Mouse (Mus musculus) megakaryocyte, embryonic 14.5 days (primary cell): ENCODE data around the gene Gm32742. TPM values are rescaled to one million over a fixed set of nuclear protein-coding genes. Genes with fewer than 3 reads are reported as not detected.
"Not testable (repeated sequence)": the region's sequence is repeated elsewhere in the genome, so short reads cannot be mapped to it uniquely, and the experiment has no call there.

ENCODE experiments used
- H3K27me3 ChIP-seq: replicated peaks from 2 replicates; pipeline ENCODE3; 2012; ENCODE audit warnings: inconsistent platforms
- H3K36me3 ChIP-seq: replicated peaks from 2 replicates; pipeline ENCODE3; 2012; ENCODE audit warnings: low read length, inconsistent platforms, mixed read lengths
- H3K4me1 ChIP-seq: 2 replicates; pipeline ENCODE4 v1.6.1; 2012; ENCODE audit warnings: inconsistent platforms
- H3K4me3 ChIP-seq: replicated peaks from 2 replicates; pipeline ENCODE3; 2012; ENCODE audit warnings: moderate library complexity, mild to moderate bottlenecking, inconsistent platforms
- H3K9me3 ChIP-seq: 2 replicates; pipeline ENCODE4 v1.6.1; 2012; ENCODE audit warnings: inconsistent platforms
- FLI1 ChIP-seq: IDR thresholded peaks from 2 replicates; pipeline ENCODE4 v1.6.1; 2012; ENCODE audit warnings: low read length, inconsistent platforms, mixed read lengths
- GATA1 ChIP-seq: IDR thresholded peaks from 3 replicates; pipeline ENCODE4 v1.6.1; 2012; ENCODE audit warnings: mixed read lengths, low read length, inconsistent platforms, borderline replicate concordance
- polyA plus RNA-seq: library from polyadenylated mRNA; stranded (reverse); fragments of >175 nt; gene quantifications from 2 replicates; pipeline ENCODE4 v1.2.3, GENCODE M21; 2012; ENCODE audit warnings: low replicate concordance; ENCODE audit not compliant: insufficient read depth

Gm32742 gene
- polyA plus RNA-seq, 1 experiment = 0.01 TPM

GRCm38 (mm10) chr9:51161771-51162388 is 3.4 kb downstream of the Gm32742 start:
- Histone ChIP-seq H3K36me3 (no peaks in the 10 kb centered on the region), H3K9me3 (no peaks in the 10 kb centered on the region), H3K4me3 (no peak overlapping the region), H3K27me3 (peaks cover 40% of the 10 kb centered on the region), H3K4me1 (peaks cover 22% of the 10 kb centered on the region)
- no peak for TF ChIP-seq FLI1
- no peak for TF ChIP-seq GATA1

- Histone ChIP-seq H3K36me3 (no peaks in the 10 kb centered on the region), H3K27me3 (peaks cover 41% of the 10 kb centered on the region), H3K4me1 (peaks cover 58% of the 10 kb centered on the region), H3K9me3 (no peaks in the 10 kb centered on the region), H3K4me3 (no peak overlapping the region)
- TF ChIP-seq FLI1 (no peak), GATA1 (no peak)
Observed at GRCm38 (mm10) chr9:51152079-51152752, 13.1 kb downstream of the Gm32742 start.

- peaks cover 49% of the 10 kb centered on the region for H3K27me3 ChIP-seq
- H3K36me3 ChIP-seq = no peaks in the 10 kb centered on the region
- peaks cover 16% of the 10 kb centered on the region for H3K4me1 ChIP-seq
- no peak for TF ChIP-seq FLI1
- no peak for TF ChIP-seq GATA1
- peaks cover 14% of the 10 kb centered on the region for H3K9me3 ChIP-seq
- H3K4me3 ChIP-seq = no peak overlapping the region
Observed at GRCm38 (mm10) chr9:51147294-51147693, 18.0 kb downstream of the Gm32742 start.

- TF ChIP-seq FLI1 = no peak
- TF ChIP-seq GATA1 = no peak
- Histone ChIP-seq H3K36me3 (no peaks in the 10 kb centered on the region), H3K27me3 (peaks cover 44% of the 10 kb centered on the region), H3K4me3 (no peak overlapping the region), H3K9me3 (peaks cover 14% of the 10 kb centered on the region), H3K4me1 (peaks cover 8% of the 10 kb centered on the region; the same call in 1 of the 2 replicates)
Observed at GRCm38 (mm10) chr9:51146496-51146895, 18.8 kb downstream of the Gm32742 start.

GRCm38 (mm10) chr9:51144218-51144617 is 21.1 kb downstream of the Gm32742 start:
- peaks cover 29% of the 10 kb centered on the region for H3K27me3 ChIP-seq
- peaks cover 14% of the 10 kb centered on the region for H3K9me3 ChIP-seq
- TF ChIP-seq GATA1 (no peak), FLI1 (no peak)
- peaks cover 10% of the 10 kb centered on the region; the same call in 1 of the 2 replicates for H3K4me1 ChIP-seq
- no peaks in the 10 kb centered on the region for H3K36me3 ChIP-seq
- H3K4me3 ChIP-seq = no peak overlapping the region

- Histone ChIP-seq H3K36me3 (no peaks in the 10 kb centered on the region), H3K4me3 (no peak overlapping the region)
- TF ChIP-seq GATA1 (no peak), FLI1 (no peak)
Observed at GRCm38 (mm10) chr9:51143437-51143836, 21.9 kb downstream of the Gm32742 start.

GRCm38 (mm10) chr9:51140711-51141110 is 24.6 kb downstream of the Gm32742 start:
- Histone ChIP-seq H3K27me3 (peaks cover 10% of the 10 kb centered on the region), H3K9me3 (peaks cover 9% of the 10 kb centered on the region), H3K4me3 (no peak overlapping the region), H3K4me1 (peaks cover 25% of the 10 kb centered on the region), H3K36me3 (no peaks in the 10 kb centered on the region)
- no peak for TF ChIP-seq FLI1
- no peak for TF ChIP-seq GATA1

More at GRCm38 (mm10) chr9:51143437-51143836, 21.9 kb downstream of the Gm32742 start:
- H3K27me3 ChIP-seq = peaks cover 21% of the 10 kb centered on the region
- H3K9me3 ChIP-seq = peaks cover 14% of the 10 kb centered on the region
- H3K4me1 ChIP-seq = peaks cover 3% of the 10 kb centered on the region; the same call in 1 of the 2 replicates

GRCm38 (mm10) chr9:51139401-51139800 is 25.9 kb downstream of the Gm32742 start:
- not testable (repeated sequence) for H3K9me3 ChIP-seq, H3K36me3 ChIP-seq, H3K4me3 ChIP-seq, H3K27me3 ChIP-seq
- peaks cover 28% of the 10 kb centered on the region for H3K4me1 ChIP-seq

GRCm38 (mm10) chr9:51138301-51138700 is 27.0 kb downstream of the Gm32742 start:
- peaks cover 13% of the 10 kb centered on the region for H3K27me3 ChIP-seq
- TF ChIP-seq GATA1 (no peak), FLI1 (no peak)
- no peak overlapping the region for H3K4me3 ChIP-seq
- peaks cover 31% of the 10 kb centered on the region for H3K4me1 ChIP-seq
- no peaks in the 10 kb centered on the region for H3K9me3 ChIP-seq
- H3K36me3 ChIP-seq = no peaks in the 10 kb centered on the region

- Histone ChIP-seq H3K27me3 (peaks cover 13% of the 10 kb centered on the region), H3K4me3 (no peak overlapping the region), H3K4me1 (peaks cover 31% of the 10 kb centered on the region), H3K36me3 (no peaks in the 10 kb centered on the region), H3K9me3 (no peaks in the 10 kb centered on the region)
- no peak for TF ChIP-seq FLI1
- TF ChIP-seq GATA1 = no peak
Observed at GRCm38 (mm10) chr9:51137836-51138235, 27.5 kb downstream of the Gm32742 start.
